Mouse (Mus musculus) ES-Bruce4 (cell line): ENCODE measurements at regions not wholly inside any gene's neighbourhood (a gene's known extent, or its start where the extent isn't known, plus 50 kb on each side); places are given as distances from the start of the nearest gene placed in this dataset.

Experiments
- H3K27ac ChIP-seq: 2 replicates; pipeline ENCODE4 v1.5.1; 2012; ENCODE audit warnings: low read length, inconsistent platforms; ENCODE audit not compliant: insufficient read depth
- H3K27me3 ChIP-seq: 2 replicates; pipeline ENCODE4 v1.6.1; 2012; ENCODE audit warnings: mild to moderate bottlenecking, low read length, inconsistent platforms; ENCODE audit not compliant: control insufficient read depth, poor library complexity, insufficient read depth, severe bottlenecking
- H3K36me3 ChIP-seq: 2 replicates; pipeline ENCODE4 v1.6.1; 2012; ENCODE audit warnings: inconsistent platforms, mild to moderate bottlenecking, low read length, moderate library complexity; ENCODE audit not compliant: control insufficient read depth, poor library complexity, insufficient read depth, severe bottlenecking
- H3K4me1 ChIP-seq: one replicate; pipeline ENCODE4 v1.8.1; 2011; ENCODE audit warnings: low read length; ENCODE audit not compliant: control insufficient read depth, insufficient read depth
- H3K4me3 ChIP-seq: 2 replicates; pipeline ENCODE4 v1.5.1; 2011; ENCODE audit warnings: low read depth, mild to moderate bottlenecking, low read length
- H3K9ac ChIP-seq: 2 replicates; pipeline ENCODE4 v1.6.1; 2012; ENCODE audit warnings: low read depth, mild to moderate bottlenecking, inconsistent platforms; ENCODE audit not compliant: poor library complexity, severe bottlenecking
- H3K9me3 ChIP-seq: replicated peaks from 2 replicates; pipeline ENCODE4 v1.6.1; 2012; ENCODE audit warnings: mild to moderate bottlenecking, low read length, inconsistent platforms; ENCODE audit not compliant: control insufficient read depth, poor library complexity, insufficient read depth, severe bottlenecking
- CTCF ChIP-seq: IDR thresholded peaks from one replicate; pipeline ENCODE4 v1.8.1; 2011; ENCODE audit warnings: low read depth, low read length
- EP300 ChIP-seq: IDR thresholded peaks from 2 replicates; pipeline ENCODE4 v1.6.1; 2011; ENCODE audit warnings: low read depth, low read length; ENCODE audit not compliant: insufficient read depth
- POLR2A ChIP-seq: IDR thresholded peaks from one replicate; pipeline ENCODE4 v1.8.1; 2011; ENCODE audit warnings: low read length; ENCODE audit not compliant: insufficient read depth

DNA sequence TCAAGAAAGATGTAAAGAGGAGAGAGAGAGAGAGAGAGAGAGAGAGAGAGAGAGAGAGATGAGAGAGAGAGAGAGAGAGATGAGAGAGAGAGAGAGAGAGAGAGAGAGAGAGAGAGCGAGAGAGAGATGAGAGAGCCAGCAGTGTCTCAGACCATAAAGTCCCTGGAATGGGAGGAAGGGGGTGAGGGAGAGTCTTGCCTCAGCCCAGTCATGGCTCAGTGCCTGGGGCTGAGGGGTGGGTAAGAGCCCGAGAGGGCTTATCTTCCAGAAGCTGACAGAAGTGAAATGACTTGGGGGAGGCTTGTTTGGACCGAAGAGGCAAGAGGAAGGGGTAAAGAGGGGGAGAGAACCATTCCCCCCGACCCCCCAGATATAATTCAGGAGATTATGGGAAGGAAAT, 79.6 kb downstream of the Hif1an start:
- Histone ChIP-seq H3K4me1 (no peaks in the 10 kb centered on the region), H3K4me3 (no peak overlapping the region), H3K9me3 (no peaks in the 10 kb centered on the region), H3K27me3 (0 out of 2 replicates have a peak, but pooled peaks cover 2% of the 10 kb centered on the region), H3K27ac (no peak overlapping the region), H3K9ac (no peak overlapping the region), H3K36me3 (no peaks in the 10 kb centered on the region)
- no peak for TF ChIP-seq EP300
- TF ChIP-seq CTCF = no peak
- no peak for TF ChIP-seq POLR2A

DNA sequence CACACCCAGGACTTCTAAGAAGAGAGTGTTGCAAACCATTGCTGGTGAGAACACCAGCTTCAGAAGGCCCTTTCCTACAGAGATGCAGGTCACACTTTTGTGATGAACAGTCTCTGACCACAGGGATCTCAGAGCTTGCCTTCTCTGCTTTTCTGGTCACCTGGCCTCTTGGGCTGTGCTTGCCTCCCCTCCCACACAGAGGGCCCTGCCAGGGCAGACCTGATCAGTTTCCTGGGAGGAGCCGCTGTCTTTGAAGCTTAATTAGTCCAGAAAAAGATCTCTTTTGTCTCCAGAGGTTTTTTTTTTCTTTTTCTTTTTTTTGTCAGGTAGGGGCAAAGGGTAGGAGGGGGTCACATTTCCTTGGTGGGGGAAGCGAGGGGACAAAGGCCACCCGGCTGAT, 81.7 kb downstream of the Hif1an start:
- no peak overlapping the region for H3K9ac ChIP-seq
- no peaks in the 10 kb centered on the region for H3K9me3 ChIP-seq
- H3K4me1 ChIP-seq = no peaks in the 10 kb centered on the region
- no peak overlapping the region for H3K27ac ChIP-seq
- H3K27me3 ChIP-seq = 0 out of 2 replicates have a peak, but pooled peaks cover 2% of the 10 kb centered on the region
- no peaks in the 10 kb centered on the region for H3K36me3 ChIP-seq
- H3K4me3 ChIP-seq = no peak overlapping the region
- no peak for TF ChIP-seq EP300
- TF ChIP-seq POLR2A = no peak

DNA sequence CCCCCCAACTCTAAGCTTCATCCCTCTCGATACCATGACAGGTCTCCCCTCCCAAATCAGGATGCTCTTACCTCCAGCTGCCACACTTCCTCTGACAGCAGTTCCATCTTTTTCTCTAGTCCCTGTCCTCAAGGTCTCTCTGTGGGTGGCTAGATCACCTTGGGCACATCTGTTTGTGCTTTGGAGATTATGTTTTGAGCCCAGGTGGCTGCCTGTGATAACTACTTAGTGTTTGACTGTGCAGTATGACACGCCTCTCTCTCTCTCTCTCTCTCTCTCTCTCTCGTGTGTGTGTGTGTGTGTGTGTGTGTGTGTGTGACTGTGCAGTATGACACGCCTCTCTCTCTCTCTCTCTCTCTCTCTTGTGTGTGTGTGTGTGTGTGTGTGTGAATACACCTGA, 82.3 kb downstream of the Hif1an start:
- TF ChIP-seq CTCF = no peak
- no peak for TF ChIP-seq EP300
- no peak for TF ChIP-seq POLR2A
- no peaks in the 10 kb centered on the region for H3K36me3 ChIP-seq
- 0 out of 2 replicates have a peak, but pooled peaks cover 2% of the 10 kb centered on the region for H3K27me3 ChIP-seq
- no peak overlapping the region for H3K4me3 ChIP-seq
- no peak overlapping the region for H3K9ac ChIP-seq
- H3K9me3 ChIP-seq = no peaks in the 10 kb centered on the region
- H3K4me1 ChIP-seq = no peaks in the 10 kb centered on the region
- no peak overlapping the region for H3K27ac ChIP-seq

DNA sequence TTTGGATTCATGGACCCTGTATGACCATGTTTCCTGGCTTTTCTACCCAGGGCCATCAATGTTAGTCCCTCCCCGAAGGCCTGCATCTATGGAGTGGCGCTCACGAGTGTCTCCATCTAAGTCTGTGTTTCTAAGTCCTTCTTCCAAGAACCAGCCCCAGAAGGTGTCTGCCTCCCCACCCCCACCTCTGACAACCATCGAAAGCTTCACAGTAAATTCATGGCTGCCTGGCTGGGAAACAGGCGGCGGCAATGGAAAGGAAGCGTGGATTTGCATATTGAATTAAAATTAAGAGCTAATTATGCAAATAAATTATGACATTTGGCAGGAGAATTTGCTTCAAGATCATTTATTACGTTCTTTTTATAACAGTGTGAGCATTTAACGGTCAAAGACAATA, 83.9 kb downstream of the Hif1an start:
- no peaks in the 10 kb centered on the region for H3K4me1 ChIP-seq

DNA sequence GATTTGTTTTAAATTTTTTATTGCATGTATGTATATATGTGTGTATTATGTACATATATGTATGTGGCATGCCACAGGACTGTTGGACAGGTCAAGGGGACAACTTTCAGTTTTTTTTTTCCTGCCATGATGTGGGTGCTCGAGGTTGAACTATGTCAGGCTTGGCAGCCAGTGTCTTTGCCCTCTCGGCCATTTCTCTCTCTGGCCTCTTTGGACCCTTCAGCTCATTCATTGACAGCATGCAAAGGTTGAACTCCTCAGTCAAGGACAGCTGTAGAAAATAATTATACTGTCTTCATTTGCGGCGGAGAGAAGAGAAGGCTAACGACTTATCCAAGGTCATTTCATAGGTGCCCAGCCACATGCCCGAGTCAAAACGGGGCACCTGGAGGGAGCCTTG, 86.6 kb downstream of the Hif1an start:
- TF ChIP-seq EP300 (no peak), POLR2A (no peak), CTCF (no peak)
- no peaks in the 10 kb centered on the region for H3K4me1 ChIP-seq
- no peak overlapping the region for H3K9ac ChIP-seq
- H3K27me3 ChIP-seq = no peaks in the 10 kb centered on the region
- H3K36me3 ChIP-seq = no peaks in the 10 kb centered on the region
- H3K27ac ChIP-seq = no peak overlapping the region
- H3K9me3 ChIP-seq = no peaks in the 10 kb centered on the region
- H3K4me3 ChIP-seq = no peak overlapping the region

More for the DNA sequence above, 83.9 kb downstream of the Hif1an start:
- H3K27me3 ChIP-seq = no peaks in the 10 kb centered on the region
- no peaks in the 10 kb centered on the region for H3K36me3 ChIP-seq
- no peak overlapping the region for H3K27ac ChIP-seq
- H3K9ac ChIP-seq = no peak overlapping the region
- TF ChIP-seq CTCF (no peak), POLR2A (no peak), EP300 (no peak)
- no peaks in the 10 kb centered on the region for H3K9me3 ChIP-seq
- no peak overlapping the region for H3K4me3 ChIP-seq

DNA sequence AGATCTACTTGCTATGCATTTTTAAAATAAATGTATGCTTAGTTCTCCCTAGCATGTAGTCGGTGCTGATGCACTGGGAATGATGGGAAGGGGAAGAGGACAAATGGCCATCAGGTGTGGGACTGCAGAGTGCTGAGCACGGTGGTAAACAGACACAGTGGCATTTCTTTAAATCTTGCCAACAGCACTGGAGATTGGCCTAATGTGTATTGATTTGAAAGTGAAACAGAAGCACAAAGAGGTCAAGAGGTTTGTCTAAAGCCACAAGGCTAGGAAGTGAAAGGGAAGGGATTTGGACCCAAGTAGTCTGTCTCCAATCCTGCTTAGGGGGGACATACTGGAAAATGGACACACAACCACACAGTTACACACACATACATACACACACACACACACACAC, 88.2 kb downstream of the Hif1an start:
- no peaks in the 10 kb centered on the region for H3K27me3 ChIP-seq
- TF ChIP-seq POLR2A = no peak
- no peak for TF ChIP-seq CTCF
- TF ChIP-seq EP300 = no peak
- H3K4me1 ChIP-seq = no peaks in the 10 kb centered on the region
- no peaks in the 10 kb centered on the region for H3K36me3 ChIP-seq
- no peak overlapping the region for H3K27ac ChIP-seq
- H3K9me3 ChIP-seq = no peaks in the 10 kb centered on the region
- no peak overlapping the region for H3K9ac ChIP-seq
- H3K4me3 ChIP-seq = no peak overlapping the region
